In genomic region chr6:121166098-121166552, GRCm38 (mm10) we compare ENCODE assay signal across 9 mouse cellular contexts. TPM values are rescaled to one million over a fixed set of nuclear protein-coding genes. Genes with fewer than 3 reads are reported as not detected.
A peak's percentile ranks its signal among the peaks of the same experiment; 100 is the strongest.
DNase-seq lines count a peak whose midpoint lies in the region; ATAC-seq and TF ChIP-seq lines count a peak whose summit lies in the region.
"Had no signal": no experiment of that assay in that cellular context is flagged by ENCODE, and none has a peak within 500 bp of the region (broad histone marks: within the 10 kb centered on the region; RNA-seq: fewer than 3 reads in every experiment).

No protein-coding gene starts in this region.

- no peak overlapping the region for H3K4me3 ChIP-seq in forebrain, embryonic 10.5 days
- no peak overlapping the region for H3K4me3 ChIP-seq in forebrain, embryonic 15.5 days
- H3K4me3 ChIP-seq in liver, postnatal 0 days (ENCODE audit: low read depth, low read length): no peak overlapping the region

- H3K27ac ChIP-seq in forebrain, embryonic 10.5 days: peak overlapping the region; percentile 58
- H3K27ac ChIP-seq in forebrain, embryonic 15.5 days (replicated peaks): no peak overlapping the region
- H3K27ac ChIP-seq in liver, postnatal 0 days (ENCODE audit: low read depth): peak overlapping the region; percentile 60; the same call in 1 of the 2 replicates

- no peak for TF ChIP-seq CTCF in Patski (IDR thresholded peaks at IDR 0.05)
- TF ChIP-seq CTCF in liver, postnatal 0 days (IDR thresholded peaks at IDR 0.05; ENCODE audit: low read depth): no peak

- H3K36me3 ChIP-seq in forebrain, embryonic 10.5 days (replicated peaks): no peaks in the 10 kb centered on the region
- H3K36me3 ChIP-seq in forebrain, embryonic 15.5 days: no peaks in the 10 kb centered on the region
- H3K36me3 ChIP-seq in liver, postnatal 0 days (replicated peaks; ENCODE audit: insufficient read depth, low read length): no peaks in the 10 kb centered on the region

- H3K9me3 ChIP-seq in forebrain, embryonic 10.5 days: no peaks in the 10 kb centered on the region
- no peaks in the 10 kb centered on the region for H3K9me3 ChIP-seq in forebrain, embryonic 15.5 days
- H3K9me3 ChIP-seq in liver, postnatal 0 days (ENCODE audit: low read length): no peaks in the 10 kb centered on the region

- no peak for DNase-seq in forebrain, embryonic 10.5 days (ENCODE audit: extremely low spot score, low spot score)
- DNase-seq in Patski (ENCODE audit: low read depth, low spot score): peak; percentile 88
- peak; percentile 68 to 80 for DNase-seq in kidney, adult 8-10 months
- DNase-seq in liver, postnatal 0 days: no peak
- DNase-seq in cerebellum, postnatal 4 days (ENCODE audit: low spot score in 2 of 2): no peak
- DNase-seq in cerebellum, postnatal 10 days: no peak
- no peak for DNase-seq in layer of hippocampus, adult 9-10 months (ENCODE audit: low spot score)
- DNase-seq: thymus, adult 18-20 months had no signal

- POLR2A ChIA-PET in Patski (lab: Charles Lee): interaction anchor here (0.6 to 1.2 kb wide), 2 partner anchors 13 to 271 kb away, joined by 3 to 4 read pairs; no protein-coding TSS in a partner anchor

- no peak for ATAC-seq in forebrain, embryonic 15.5 days (replicated peaks)
- ATAC-seq in Patski: peak; percentile 85
- ATAC-seq in liver, postnatal 0 days: peak; percentile 90

- no peaks in the 10 kb centered on the region for H3K27me3 ChIP-seq in forebrain, embryonic 10.5 days (ENCODE audit: poor library complexity, severe bottlenecking)
- H3K27me3 ChIP-seq in forebrain, embryonic 15.5 days: no peaks in the 10 kb centered on the region
- no peaks in the 10 kb centered on the region for H3K27me3 ChIP-seq in Patski
- no peaks in the 10 kb centered on the region for H3K27me3 ChIP-seq in liver, postnatal 0 days (ENCODE audit: insufficient read depth, low read length)

- TF ChIP-seq EP300 in liver, postnatal 0 days (IDR thresholded peaks at IDR 0.05; ENCODE audit: low read depth): no peak

- no peak overlapping the region for H3K9ac ChIP-seq in forebrain, embryonic 15.5 days (replicated peaks)
- no peak overlapping the region for H3K9ac ChIP-seq in liver, postnatal 0 days (replicated peaks)

- WGBS in forebrain, embryonic 10.5 days: 58% methylated on average over 10 of the region's 10 CpGs
- 37% methylated on average over 10 of the region's 10 CpGs for WGBS in forebrain, embryonic 15.5 days
- 46% methylated on average over 10 of the region's 10 CpGs for WGBS in liver, postnatal 0 days (ENCODE audit: insufficient replicate concordance)

- no peak overlapping the region for H3K4me2 ChIP-seq in forebrain, embryonic 15.5 days (replicated peaks)
- no peak overlapping the region for H3K4me2 ChIP-seq in liver, postnatal 0 days (ENCODE audit: low read depth, low read length)

- CTCF ChIA-PET in Patski (lab: Charles Lee): interaction anchor here (0.9 to 4.8 kb wide), 6 partner anchors 11 to 185 kb away, joined by 3 to 18 read pairs (median 4); partner anchors contain the start of gene Mical3

- in situ Hi-C loops in Patski (cut with MboI; ENCODE audit: low pct_unique_long_range_greater_than_20kb): no loop called here

- peaks cover 21% of the 10 kb centered on the region for H3K4me1 ChIP-seq in forebrain, embryonic 10.5 days
- H3K4me1 ChIP-seq in forebrain, embryonic 15.5 days: no peaks in the 10 kb centered on the region
- H3K4me1 ChIP-seq in liver, postnatal 0 days (ENCODE audit: insufficient read depth): peaks cover 18% of the 10 kb centered on the region

RNA-seq across cellular contexts. Expression of gene Pex26, which starts 17.3 kb away (rescaled TPM):
- polyA plus RNA-seq in forebrain, embryonic 10.5 days (2016; fragmentation: Nextera tagmentation; extraction: Ambion mirVana): 8.0 and 10.3 TPM in 2 replicates
- 14.2 and 15.7 TPM in 2 replicates for polyA plus RNA-seq in forebrain, embryonic 15.5 days (2015; fragmentation: Nextera tagmentation; extraction: Ambion mirVana)
- polyA plus RNA-seq in Patski (2021): 22.1 TPM
- 3.9 and 4.2 TPM in 2 replicates for polyA plus RNA-seq in liver, postnatal 0 days (2015; fragmentation: Nextera tagmentation; extraction: Ambion mirVana)

RNA-seq across cellular contexts. Expression of gene Mical3, which starts 35.3 kb away (rescaled TPM):
- polyA plus RNA-seq in forebrain, embryonic 10.5 days (2016; fragmentation: Nextera tagmentation; extraction: Ambion mirVana): 8.4 and 9.0 TPM in 2 replicates
- polyA plus RNA-seq in forebrain, embryonic 15.5 days (2015; fragmentation: Nextera tagmentation; extraction: Ambion mirVana): 27.8 and 28.6 TPM in 2 replicates
- 47.3 TPM for polyA plus RNA-seq in Patski (2021)
- polyA plus RNA-seq in liver, postnatal 0 days (2015; fragmentation: Nextera tagmentation; extraction: Ambion mirVana): 4.0 and 4.5 TPM in 2 replicates

RNA-seq across cellular contexts. Expression of gene Tuba8, which starts 44.4 kb away (rescaled TPM):
- 0.40 and 0.54 TPM in 2 replicates for polyA plus RNA-seq in forebrain, embryonic 10.5 days (2016; fragmentation: Nextera tagmentation; extraction: Ambion mirVana)
- 0.13 and 0.19 TPM in 2 replicates for polyA plus RNA-seq in forebrain, embryonic 15.5 days (2015; fragmentation: Nextera tagmentation; extraction: Ambion mirVana)
- polyA plus RNA-seq in Patski (2021): 0.04 TPM
- polyA plus RNA-seq in liver, postnatal 0 days (2015; fragmentation: Nextera tagmentation; extraction: Ambion mirVana): 6.5 and 6.7 TPM in 2 replicates

Comparison
In these comparisons a context has a peak if more than half of its experiments do, and no peak if none do; other contexts are left out.
1. DNase-seq: peak in Patski (single experiment) and kidney, adult 8-10 months (2 of 2); none in forebrain, embryonic 10.5 days (single experiment), liver, postnatal 0 days (single experiment), cerebellum, postnatal 4 days (0 of 2), cerebellum, postnatal 10 days (0 of 2) and layer of hippocampus, adult 9-10 months (single experiment).